Mouse (Mus musculus) lung, embryonic 15.5 days (tissue): ENCODE measurements around the gene Trak1. TPM values are rescaled to one million over a fixed set of nuclear protein-coding genes. Genes with fewer than 3 reads are reported as not detected.
A peak's percentile ranks its signal among the peaks of the same experiment; 100 is the strongest.
"Not testable (repeated sequence)": the region's sequence is repeated elsewhere in the genome, so short reads cannot be mapped to it uniquely, and the experiment has no call there.

Experiments used
- ATAC-seq: fragments of 200-750 bp; cut with Nextera tagmentation; 2 replicates; pipeline ENCODE4 v1.8.0; 2017; ENCODE audit warnings: moderate number of reproducible peaks, borderline replicate concordance; ENCODE audit not compliant: low FRiP score, low TSS enrichment; ENCODE audit errors: extremely low read depth
- H3K27ac ChIP-seq: fragments of 300-500 bp; sonication (generic); 2 replicates; pipeline ENCODE4 v1.5.1; 2015; ENCODE audit warnings: moderate library complexity, mild to moderate bottlenecking, inconsistent platforms
- H3K27me3 ChIP-seq: fragments of 300-500 bp; sonication (generic); 2 replicates; pipeline ENCODE4 v1.6.1; 2015; ENCODE audit warnings: inconsistent platforms
- H3K36me3 ChIP-seq: fragments of 300-500 bp; sonication (generic); 2 replicates; pipeline ENCODE4 v1.6.1; 2015; ENCODE audit warnings: inconsistent platforms
- H3K4me1 ChIP-seq: fragments of 300-500 bp; sonication (generic); 2 replicates; pipeline ENCODE4 v1.6.1; 2015; ENCODE audit warnings: inconsistent platforms
- H3K4me2 ChIP-seq: fragments of 300-500 bp; sonication (generic); 2 replicates; pipeline ENCODE4 v1.6.1; 2015; ENCODE audit warnings: inconsistent platforms, mild to moderate bottlenecking, moderate library complexity
- H3K4me3 ChIP-seq: fragments of 300-500 bp; sonication (generic); 2 replicates; pipeline ENCODE4 v1.5.1; 2015; ENCODE audit warnings: mild to moderate bottlenecking, inconsistent platforms
- H3K9ac ChIP-seq: fragments of 300-500 bp; sonication (generic); 2 replicates; pipeline ENCODE4 v1.6.1; 2015; ENCODE audit warnings: inconsistent platforms
- H3K9me3 ChIP-seq: fragments of 300-500 bp; sonication (generic); 2 replicates; pipeline ENCODE4 v1.6.1; 2016; ENCODE audit warnings: inconsistent platforms
- WGBS: fragments of 180-500 bp; shearing (Covaris S2); methylation state at CpG from one replicate; pipeline ENCODE4 v1.1.7; 2015; 5-methylcytosine and 5-hydroxymethylcytosine counted together
- polyA plus RNA-seq: library from polyadenylated mRNA; unstranded; fragments of >200 nt; fragmentation: Nextera tagmentation; extraction: Ambion mirVana; gene quantifications from 2 replicates; pipeline ENCODE4 v1.2.1, GENCODE M21; 2015

Trak1 gene
- polyA plus RNA-seq, 1 experiment from 2014 or later = 25.3 TPM

- Histone ChIP-seq H3K9me3 (no peaks in the 10 kb centered on the region), H3K27me3 (no peaks in the 10 kb centered on the region), H3K9ac (no peak overlapping the region), H3K4me2 (no peak overlapping the region), H3K4me3 (no peak overlapping the region), H3K36me3 (0 out of 2 replicates have a peak, but pooled peaks cover 3% of the 10 kb centered on the region), H3K4me1 (0 out of 2 replicates have a peak, but pooled peaks cover 3% of the 10 kb centered on the region), H3K27ac (no peak overlapping the region)
- ATAC-seq = no peak
- 78% methylated on average over 15 of the region's 15 CpGs for WGBS
These were observed 136.6 kb downstream of the Trak1 start for GRCm38 (mm10) chr9:121433745-121434528.

GRCm38 (mm10) chr9:121435332-121435956 lies 138.1 kb downstream of the Trak1 start:
- Histone ChIP-seq H3K27me3 (no peaks in the 10 kb centered on the region), H3K9me3 (no peaks in the 10 kb centered on the region), H3K4me3 (no peak overlapping the region), H3K4me2 (no peak overlapping the region), H3K4me1 (0 out of 2 replicates have a peak, but pooled peaks cover 3% of the 10 kb centered on the region), H3K27ac (no peak overlapping the region), H3K36me3 (0 out of 2 replicates have a peak, but pooled peaks cover 3% of the 10 kb centered on the region), H3K9ac (no peak overlapping the region)
- no peak for ATAC-seq
- 61% methylated on average over 3 of the region's 3 CpGs for WGBS

- no peaks in the 10 kb centered on the region for H3K9me3 ChIP-seq
- H3K4me3 ChIP-seq = no peak overlapping the region
- H3K4me2 ChIP-seq = no peak overlapping the region
- H3K36me3 ChIP-seq = 0 out of 2 replicates have a peak, but pooled peaks cover 3% of the 10 kb centered on the region
- no peaks in the 10 kb centered on the region for H3K27me3 ChIP-seq
- no peaks in the 10 kb centered on the region for H3K4me1 ChIP-seq
- H3K27ac ChIP-seq = no peak overlapping the region
- WGBS = 67% methylated on average over 1 of the region's 1 CpGs
- no peak overlapping the region for H3K9ac ChIP-seq
- ATAC-seq = no peak
These were observed 139.2 kb downstream of the Trak1 start for GRCm38 (mm10) chr9:121436501-121436900.

GRCm38 (mm10) chr9:121442145-121442544 lies 144.8 kb downstream of the Trak1 start:
- Histone ChIP-seq H3K27ac (no peak overlapping the region), H3K9ac (no peak overlapping the region), H3K9me3 (no peaks in the 10 kb centered on the region), H3K4me2 (no peak overlapping the region), H3K4me3 (no peak overlapping the region), H3K27me3 (no peaks in the 10 kb centered on the region), H3K36me3 (peaks cover 39% of the 10 kb centered on the region), H3K4me1 (no peaks in the 10 kb centered on the region)
- no peak for ATAC-seq
- WGBS = 82% methylated on average over 1 of the region's 1 CpGs

GRCm38 (mm10) chr9:121443696-121444366 lies 146.5 kb downstream of the Trak1 start:
- Histone ChIP-seq H3K36me3 (peaks cover 53% of the 10 kb centered on the region), H3K27me3 (no peaks in the 10 kb centered on the region), H3K4me1 (no peaks in the 10 kb centered on the region), H3K4me3 (no peak overlapping the region), H3K27ac (no peak overlapping the region), H3K9ac (no peak overlapping the region), H3K9me3 (no peaks in the 10 kb centered on the region), H3K4me2 (no peak overlapping the region)
- peak; percentile 16; the same call in 1 of the 2 replicates for ATAC-seq
- WGBS = 74% methylated on average over 31 of the region's 31 CpGs

GRCm38 (mm10) chr9:121444367-121444707 lies 147.0 kb downstream of the Trak1 start:
- no peaks in the 10 kb centered on the region for H3K9me3 ChIP-seq

GRCm38 (mm10) chr9:121445364-121445763 lies 148.1 kb downstream of the Trak1 start:
- Histone ChIP-seq H3K36me3 (peaks cover 60% of the 10 kb centered on the region), H3K4me3 (no peak overlapping the region), H3K27me3 (no peaks in the 10 kb centered on the region), H3K9ac (no peak overlapping the region), H3K4me1 (no peaks in the 10 kb centered on the region), H3K4me2 (no peak overlapping the region), H3K27ac (no peak overlapping the region), H3K9me3 (no peaks in the 10 kb centered on the region)
- no peak for ATAC-seq
- WGBS = 75% methylated on average over 2 of the region's 2 CpGs

More at GRCm38 (mm10) chr9:121444367-121444707, 147.0 kb downstream of the Trak1 start:
- Histone ChIP-seq H3K27me3 (no peaks in the 10 kb centered on the region), H3K27ac (no peak overlapping the region), H3K4me3 (no peak overlapping the region), H3K4me1 (no peaks in the 10 kb centered on the region), H3K9ac (no peak overlapping the region), H3K36me3 (peaks cover 57% of the 10 kb centered on the region), H3K4me2 (no peak overlapping the region)
- WGBS = 78% methylated on average over 3 of the region's 3 CpGs
- no peak for ATAC-seq

- Histone ChIP-seq H3K9ac (no peak overlapping the region), H3K4me2 (no peak overlapping the region), H3K4me3 (no peak overlapping the region), H3K9me3 (no peaks in the 10 kb centered on the region), H3K27ac (no peak overlapping the region), H3K36me3 (peaks cover 65% of the 10 kb centered on the region), H3K27me3 (no peaks in the 10 kb centered on the region), H3K4me1 (no peaks in the 10 kb centered on the region)
- 86% methylated on average over 13 of the region's 13 CpGs for WGBS
- ATAC-seq = no peak
These were observed 149.1 kb downstream of the Trak1 start for GRCm38 (mm10) chr9:121446431-121446831.

- 71% methylated on average over 9 of the region's 9 CpGs for WGBS
- peaks cover 60% of the 10 kb centered on the region for H3K36me3 ChIP-seq
- H3K27ac ChIP-seq, H3K4me2 ChIP-seq, H3K9ac ChIP-seq, H3K4me1 ChIP-seq, H3K9me3 ChIP-seq, ATAC-seq, H3K4me3 ChIP-seq, H3K27me3 ChIP-seq: not testable (repeated sequence)
These were observed 155.1 kb downstream of the Trak1 start for GRCm38 (mm10) chr9:121452342-121452942.

GRCm38 (mm10) chr9:121454891-121455290 lies 157.6 kb downstream of the Trak1 start:
- Histone ChIP-seq H3K27ac (no peak overlapping the region), H3K27me3 (no peaks in the 10 kb centered on the region), H3K9ac (no peak overlapping the region), H3K4me2 (no peak overlapping the region), H3K9me3 (no peaks in the 10 kb centered on the region), H3K4me3 (no peak overlapping the region), H3K36me3 (peaks cover 50% of the 10 kb centered on the region), H3K4me1 (no peaks in the 10 kb centered on the region)
- WGBS = 76% methylated on average over 3 of the region's 3 CpGs
- ATAC-seq = no peak

- Histone ChIP-seq H3K9ac (no peak overlapping the region), H3K9me3 (no peaks in the 10 kb centered on the region), H3K4me3 (no peak overlapping the region), H3K27me3 (no peaks in the 10 kb centered on the region), H3K36me3 (peaks cover 58% of the 10 kb centered on the region), H3K4me1 (no peaks in the 10 kb centered on the region), H3K4me2 (no peak overlapping the region), H3K27ac (no peak overlapping the region)
- 73% methylated on average over 13 of the region's 13 CpGs for WGBS
- ATAC-seq = no peak
These were observed 159.6 kb downstream of the Trak1 start for GRCm38 (mm10) chr9:121456739-121457515.
